Mouse (Mus musculus) liver, embryonic 16.5 days (tissue): ENCODE measurements at regions not wholly inside any gene's neighbourhood (a gene's known extent, or its start where the extent isn't known, plus 50 kb on each side); places are given as distances from the start of the nearest gene placed in this dataset.

ENCODE experiments used
- ATAC-seq: fragments of 200-750 bp; cut with Nextera tagmentation; 2 replicates; pipeline ENCODE4 v1.8.0; 2017; ENCODE audit warnings: low read depth, mild to moderate bottlenecking, moderate number of reproducible peaks, moderate library complexity
- H3K27ac ChIP-seq: fragments of 300-500 bp; sonication (generic); 2 replicates; pipeline ENCODE4 v1.5.1; 2014; ENCODE audit warnings: mild to moderate bottlenecking, low read length
- H3K27me3 ChIP-seq: fragments of 300-500 bp; sonication (generic); 2 replicates; pipeline ENCODE4 v1.6.1; 2014; ENCODE audit warnings: low read depth, low read length, mixed read lengths; ENCODE audit not compliant: control insufficient read depth, insufficient read depth
- H3K36me3 ChIP-seq: fragments of 300-500 bp; sonication (generic); 2 replicates; pipeline ENCODE4 v1.6.1; 2014; ENCODE audit warnings: mild to moderate bottlenecking; ENCODE audit not compliant: control insufficient read depth, insufficient read depth
- H3K4me1 ChIP-seq: fragments of 300-500 bp; sonication (generic); 2 replicates; pipeline ENCODE4 v1.6.1; 2014; ENCODE audit warnings: low read depth, low read length, mixed read lengths; ENCODE audit not compliant: control insufficient read depth
- H3K4me2 ChIP-seq: fragments of 300-500 bp; sonication (generic); 2 replicates; pipeline ENCODE4 v1.6.1; 2014; ENCODE audit warnings: low read depth, low read length, mixed read lengths
- H3K4me3 ChIP-seq: fragments of 300-500 bp; sonication (generic); 2 replicates; pipeline ENCODE4 v1.5.1; 2014; ENCODE audit warnings: low read depth, mild to moderate bottlenecking, low read length
- H3K9ac ChIP-seq: fragments of 300-500 bp; sonication (generic); 2 replicates; pipeline ENCODE4 v1.6.1; 2014; ENCODE audit warnings: low read depth, low read length
- H3K9me3 ChIP-seq: fragments of 300-500 bp; sonication (generic); replicated peaks from 2 replicates; pipeline ENCODE4 v1.6.1; 2016; ENCODE audit warnings: low read length; ENCODE audit not compliant: control insufficient read depth
- WGBS: fragments of 180-500 bp; shearing (Covaris S2); extraction: QIAGEN DNeasy Blood & Tissue Kit; methylation state at CpG from one replicate; pipeline ENCODE4 v1.1.7; 2014; ENCODE audit not compliant: insufficient replicate concordance; 5-methylcytosine and 5-hydroxymethylcytosine counted together

DNA sequence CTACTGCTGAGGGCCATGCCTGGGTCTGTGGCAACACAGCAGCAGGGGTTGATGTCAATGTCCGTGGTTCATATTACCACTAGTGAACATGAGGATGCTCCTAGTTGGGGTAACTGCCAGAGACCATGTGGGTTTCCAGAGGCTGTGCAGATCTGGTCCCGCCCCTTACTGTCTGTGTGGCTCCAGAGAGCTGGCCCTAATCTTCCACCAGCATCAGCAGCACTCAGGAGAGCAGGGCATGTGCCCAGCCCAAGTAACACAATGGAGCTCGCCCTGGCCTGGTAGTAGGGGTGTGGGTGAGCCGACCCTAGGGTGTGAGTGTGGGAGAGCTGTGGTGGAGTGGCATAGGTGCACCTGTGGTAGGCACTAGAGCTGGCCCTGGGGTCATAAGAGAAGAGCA, 59.3 kb upstream of the Galnt15 start:
- Histone ChIP-seq H3K9me3 (no peaks in the 10 kb centered on the region), H3K9ac (peak overlapping the region; percentile 49), H3K4me3 (no peak overlapping the region), H3K4me2 (peak overlapping the region; percentile 52), H3K36me3 (no peaks in the 10 kb centered on the region), H3K27ac (peak overlapping the region; percentile 96), H3K27me3 (no peaks in the 10 kb centered on the region), H3K4me1 (peaks cover 51% of the 10 kb centered on the region)
- 25% methylated on average over 4 of the region's 4 CpGs for WGBS
- peak; percentile 62 for ATAC-seq

DNA sequence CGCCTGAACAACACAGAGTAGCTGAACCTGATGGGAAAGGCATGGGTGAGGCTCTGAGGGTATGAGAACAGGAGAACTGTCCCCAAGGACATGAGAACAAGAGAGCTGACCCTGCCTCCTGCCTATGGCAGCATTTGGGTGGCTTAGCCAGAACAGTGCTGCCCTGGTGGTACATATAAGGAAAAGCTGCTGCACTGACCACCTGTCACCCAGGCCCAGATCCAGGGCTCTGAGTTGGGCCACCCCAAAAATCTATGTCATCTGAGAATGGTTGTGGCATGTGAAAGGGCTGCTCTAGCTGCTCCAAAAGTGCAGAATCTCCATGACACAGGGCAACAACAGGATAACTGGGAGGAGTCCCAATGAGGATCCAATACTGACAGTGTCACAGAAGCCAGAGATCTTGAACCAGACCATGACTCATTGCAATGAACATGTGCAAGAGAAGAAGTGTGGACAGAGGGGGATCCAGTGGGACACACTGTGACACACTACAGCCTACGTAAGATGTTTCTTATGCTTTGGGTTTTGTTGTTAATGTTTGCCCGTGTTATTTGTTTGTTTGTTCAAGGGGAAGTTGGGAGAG, 58.5 kb upstream of the Galnt15 start:
- Histone ChIP-seq H3K27me3 (no peaks in the 10 kb centered on the region), H3K9me3 (no peaks in the 10 kb centered on the region), H3K4me1 (peaks cover 51% of the 10 kb centered on the region), H3K4me2 (peak overlapping the region; percentile 52), H3K4me3 (no peak overlapping the region), H3K9ac (peak overlapping the region; percentile 49), H3K27ac (peak overlapping the region; percentile 96), H3K36me3 (no peaks in the 10 kb centered on the region)
- peak; percentile 62 for ATAC-seq
- 60% methylated on average over 3 of the region's 3 CpGs for WGBS

DNA sequence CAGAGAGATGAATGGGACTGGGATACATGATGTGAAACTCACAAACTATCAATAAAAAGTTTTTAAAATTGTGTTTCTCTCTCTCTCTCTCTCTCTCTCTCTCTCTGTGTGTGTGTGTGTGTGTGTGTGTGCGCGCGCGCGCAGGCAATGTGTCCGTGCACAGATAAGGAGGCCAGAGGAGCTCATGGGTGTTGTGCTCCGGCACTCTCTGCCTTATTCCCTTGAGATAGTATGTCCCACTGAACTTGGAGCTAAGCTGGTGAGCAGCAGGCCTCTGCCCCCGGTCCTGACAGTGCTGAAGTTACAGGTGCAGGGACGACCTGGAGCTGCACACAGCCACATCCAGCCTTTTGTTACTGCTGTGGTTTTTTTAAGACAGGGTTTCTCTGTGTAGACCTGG, 57.9 kb upstream of the Galnt15 start:
- peak overlapping the region; percentile 4 for H3K4me3 ChIP-seq
- peak overlapping the region; percentile 96 for H3K27ac ChIP-seq
- 13% methylated on average over 9 of the region's 9 CpGs for WGBS
- ATAC-seq = peak; percentile 94
- peak overlapping the region; percentile 52 for H3K4me2 ChIP-seq
- H3K4me1 ChIP-seq = peaks cover 51% of the 10 kb centered on the region
- H3K9ac ChIP-seq = peak overlapping the region; percentile 49
- H3K27me3 ChIP-seq = no peaks in the 10 kb centered on the region
- H3K9me3 ChIP-seq = no peaks in the 10 kb centered on the region
- H3K36me3 ChIP-seq = no peaks in the 10 kb centered on the region

DNA sequence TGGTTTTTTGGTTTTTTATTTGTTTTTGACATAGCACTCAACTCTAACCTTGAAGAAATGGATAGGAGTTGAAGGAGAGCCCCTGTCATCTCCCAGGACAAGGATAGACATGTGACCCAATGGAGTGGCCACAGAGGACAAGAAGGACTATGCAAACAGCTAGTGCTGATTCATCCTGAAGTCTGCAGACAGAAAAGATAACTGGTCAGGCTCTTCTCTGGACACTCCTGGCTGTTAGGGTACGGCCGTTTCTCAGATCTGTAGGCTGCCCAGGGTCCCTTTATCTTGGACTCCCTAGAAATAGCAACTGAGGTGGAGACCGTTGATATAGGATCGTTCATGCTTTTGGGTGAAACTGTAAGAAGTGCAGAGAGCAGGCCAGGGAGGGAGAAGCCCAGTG, 55.1 kb upstream of the Galnt15 start:
- peak overlapping the region; percentile 62 for H3K4me3 ChIP-seq
- H3K36me3 ChIP-seq = no peaks in the 10 kb centered on the region
- no peaks in the 10 kb centered on the region for H3K9me3 ChIP-seq
- peak overlapping the region; percentile 22 for H3K9ac ChIP-seq
- peak overlapping the region; percentile 50 for H3K4me2 ChIP-seq
- ATAC-seq = peak; percentile 36
- WGBS = 19% methylated on average over 4 of the region's 4 CpGs
- no peaks in the 10 kb centered on the region for H3K27me3 ChIP-seq
- H3K4me1 ChIP-seq = peaks cover 51% of the 10 kb centered on the region
- peak overlapping the region; percentile 96 for H3K27ac ChIP-seq

DNA sequence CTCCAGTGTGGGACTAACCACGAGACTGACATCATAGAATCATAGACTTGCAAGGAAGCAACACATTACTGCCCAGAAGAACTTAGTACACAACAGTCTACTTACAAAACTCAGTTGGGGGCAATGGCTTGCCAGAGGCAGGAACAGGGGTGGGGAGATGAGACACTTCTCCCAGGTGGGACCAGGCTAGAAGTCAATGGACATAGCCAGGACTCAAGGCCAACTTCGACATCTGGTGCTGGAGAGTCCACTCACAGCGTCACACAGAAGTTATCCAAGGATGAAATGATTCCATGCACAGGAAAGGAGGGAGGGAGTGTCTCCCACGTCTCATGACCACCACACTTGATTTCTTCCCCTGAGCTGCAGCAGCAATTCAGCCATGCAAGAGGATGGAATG, 50.6 kb upstream of the Galnt15 start:
- no peaks in the 10 kb centered on the region; the same call in 1 of the 2 replicates for H3K27me3 ChIP-seq
- H3K4me3 ChIP-seq = no peak overlapping the region
- WGBS = 55% methylated on average over 4 of the region's 4 CpGs
- H3K36me3 ChIP-seq = no peaks in the 10 kb centered on the region
- no peaks in the 10 kb centered on the region for H3K9me3 ChIP-seq
- no peak overlapping the region for H3K4me2 ChIP-seq
- H3K9ac ChIP-seq = no peak overlapping the region
- ATAC-seq = no peak
- H3K27ac ChIP-seq = no peak overlapping the region
- peaks cover 11% of the 10 kb centered on the region for H3K4me1 ChIP-seq

DNA sequence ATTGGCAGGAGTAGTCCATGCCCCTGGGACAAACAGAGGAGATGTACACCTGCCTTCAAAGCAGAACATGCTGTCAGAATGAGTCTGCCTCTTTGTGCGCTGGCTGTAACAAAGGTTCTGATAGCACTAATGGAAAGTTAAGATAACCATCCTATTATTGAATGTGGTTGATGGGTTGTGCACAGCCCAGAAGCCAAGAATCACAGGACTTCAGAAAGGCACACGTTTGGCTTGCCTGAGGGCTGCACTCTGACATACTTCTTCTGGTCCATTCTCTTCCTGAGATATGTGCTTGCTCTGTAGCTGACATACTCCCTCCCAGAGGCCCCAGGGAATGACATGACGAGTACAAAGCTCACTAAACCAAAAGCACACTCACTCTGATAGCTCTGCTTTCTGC, 50.1 kb upstream of the Galnt15 start:
- H3K36me3 ChIP-seq = no peaks in the 10 kb centered on the region
- no peak overlapping the region for H3K4me2 ChIP-seq
- no peak overlapping the region for H3K4me3 ChIP-seq
- no peak overlapping the region for H3K9ac ChIP-seq
- no peaks in the 10 kb centered on the region for H3K9me3 ChIP-seq
- no peak overlapping the region for H3K27ac ChIP-seq
- H3K4me1 ChIP-seq = peaks cover 6% of the 10 kb centered on the region
- H3K27me3 ChIP-seq = no peaks in the 10 kb centered on the region; the same call in 1 of the 2 replicates
- no peak for ATAC-seq
- 42% methylated on average over 3 of the region's 3 CpGs for WGBS
